Mouse (Mus musculus) left cerebral cortex, postnatal 10 days (tissue): ENCODE measurements at regions not wholly inside any gene's neighbourhood (a gene's known extent, or its start where the extent isn't known, plus 50 kb on each side); places are given as distances from the start of the nearest gene placed in this dataset.

Source experiments
- DNase-seq, 2 experiments: peaks; one replicate each; pipeline ENCODE4 v3.0.0; 2021 to 2022; ENCODE audit warnings: low spot score in 2 of 2, mixed read lengths in 1 of 2; ENCODE audit errors: extremely low spot score in 1 of 2
- intact Hi-C: fragments of 180-260 bp; cut with DNase I; formaldehyde crosslinking; loops from one replicate; pipeline ENCODE4 v1.15.1; 2025

- no peak for DNase-seq
- intact Hi-C loops = no loop called here
These were observed 1059.1 kb downstream of the Diaph2 start for GRCm38 (mm10) chrX:130808530-130809235.

DNA sequence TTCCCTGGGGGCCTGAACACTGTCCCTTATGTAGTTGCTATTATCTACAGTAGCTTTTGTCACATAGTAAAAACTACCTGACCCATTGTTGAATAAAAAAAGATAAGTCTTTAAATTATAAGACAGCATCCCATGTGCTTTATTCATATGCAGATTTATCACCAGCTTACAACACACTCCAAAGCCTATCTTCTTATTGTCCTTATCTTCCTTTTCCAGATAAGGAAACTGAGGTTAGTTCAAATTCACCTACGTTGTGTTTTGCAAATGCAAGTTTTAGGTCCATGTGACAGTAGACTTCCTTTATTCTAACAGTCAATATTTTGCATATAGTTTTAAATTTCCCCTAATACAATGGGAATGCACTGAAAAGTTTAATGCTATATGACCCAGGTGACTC, 1069.4 kb downstream of the Diaph2 start:
- no peak for DNase-seq
- intact Hi-C loops = no loop called here

DNA sequence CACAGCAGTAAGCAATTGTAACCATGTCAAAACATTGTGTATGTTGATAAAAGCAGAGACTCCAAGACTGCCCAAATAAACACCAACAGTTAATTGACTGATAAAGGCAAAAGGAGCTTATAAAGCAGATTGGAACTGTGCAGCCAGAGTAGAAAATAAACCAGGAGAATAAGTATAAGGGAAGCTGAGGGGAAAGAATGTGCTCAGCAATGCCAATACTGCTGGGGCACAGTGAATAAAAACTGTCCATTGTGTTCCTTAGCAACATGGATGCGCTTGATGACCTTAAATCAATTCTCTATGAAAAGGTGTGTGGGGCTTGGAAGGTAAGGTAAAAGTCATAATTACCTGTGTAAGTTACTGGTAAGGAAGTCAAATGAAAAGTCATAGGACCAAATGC, 1070.2 kb downstream of the Diaph2 start:
- no peak for DNase-seq
- intact Hi-C loops = no loop called here

GRCm38 (mm10) chrX:130820168-130820567, 1070.6 kb downstream of the Diaph2 start:
- intact Hi-C loops = no loop called here
- DNase-seq = no peak

GRCm38 (mm10) chrX:130823943-130824342, 1074.4 kb downstream of the Diaph2 start:
- DNase-seq = no peak
- intact Hi-C loops = no loop called here

DNA sequence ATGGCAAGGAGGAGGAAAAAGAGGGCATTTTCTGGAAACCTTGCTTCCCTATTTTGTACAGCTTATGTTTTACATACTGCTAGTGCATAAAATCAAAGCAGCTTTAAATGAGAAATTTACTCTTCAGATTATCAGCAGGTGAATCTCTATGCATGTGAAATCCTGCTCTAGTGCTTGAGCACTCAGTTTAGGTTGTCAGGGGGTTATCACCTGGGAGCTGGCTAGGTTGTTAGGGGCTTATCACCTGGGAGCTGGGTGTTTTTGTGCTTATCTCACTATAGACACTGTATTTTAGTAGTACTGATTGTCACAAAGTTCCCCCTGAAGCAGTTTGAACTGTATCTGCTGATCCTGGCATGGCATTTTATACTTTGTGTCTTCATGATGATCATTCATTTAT, 1086.3 kb downstream of the Diaph2 start:
- DNase-seq = no peak
- intact Hi-C loops = no loop called here

DNA sequence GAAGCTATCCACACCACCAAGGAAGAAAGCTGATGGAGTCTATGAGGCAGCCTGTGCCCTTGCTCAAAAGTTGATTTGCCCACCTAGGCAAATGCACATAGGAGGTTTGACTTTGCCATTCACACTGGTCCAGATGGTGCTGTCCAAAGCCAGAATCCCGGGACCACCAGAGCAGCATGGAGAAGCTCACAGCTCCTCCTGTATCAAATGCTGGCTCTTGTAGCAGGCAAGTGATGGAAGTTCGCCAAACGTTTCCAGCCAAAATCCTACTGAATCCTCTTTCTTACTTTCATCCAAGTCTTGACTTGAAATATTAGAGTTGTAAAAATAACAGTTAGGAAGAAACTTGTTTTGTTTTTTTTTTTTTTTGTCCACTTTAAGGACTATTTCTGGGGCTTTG, 1093.6 kb downstream of the Diaph2 start:
- DNase-seq = peak; percentile 4 to 13
- intact Hi-C loops = no loop called here

GRCm38 (mm10) chrX:130866506-130866905, 1117.0 kb downstream of the Diaph2 start:
- intact Hi-C loops = no loop called here
- no peak for DNase-seq

- intact Hi-C loops = no loop called here
- DNase-seq = no peak
These were observed 1124.6 kb downstream of the Diaph2 start for GRCm38 (mm10) chrX:130874157-130874556.

DNA sequence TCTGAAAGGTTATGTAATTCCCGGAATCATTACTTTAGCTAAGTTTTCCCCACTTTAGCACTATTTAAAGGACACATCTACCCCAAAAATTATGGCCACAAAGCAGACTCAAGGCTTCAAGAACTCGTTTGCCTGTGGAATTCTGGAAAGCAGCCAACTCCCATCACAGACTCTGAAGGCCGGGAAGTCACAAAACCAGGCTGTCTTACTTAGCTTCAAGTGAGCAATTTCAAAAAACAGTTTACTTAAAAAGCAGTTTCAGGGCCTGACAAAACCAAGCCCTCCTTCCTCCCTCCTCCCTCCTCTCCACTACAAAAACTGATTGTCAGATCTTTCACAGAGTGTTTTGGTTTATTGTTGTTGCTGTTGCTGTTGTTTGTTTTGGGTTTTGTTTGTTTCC, 1125.7 kb downstream of the Diaph2 start:
- DNase-seq = no peak
- intact Hi-C loops = no loop called here

DNA sequence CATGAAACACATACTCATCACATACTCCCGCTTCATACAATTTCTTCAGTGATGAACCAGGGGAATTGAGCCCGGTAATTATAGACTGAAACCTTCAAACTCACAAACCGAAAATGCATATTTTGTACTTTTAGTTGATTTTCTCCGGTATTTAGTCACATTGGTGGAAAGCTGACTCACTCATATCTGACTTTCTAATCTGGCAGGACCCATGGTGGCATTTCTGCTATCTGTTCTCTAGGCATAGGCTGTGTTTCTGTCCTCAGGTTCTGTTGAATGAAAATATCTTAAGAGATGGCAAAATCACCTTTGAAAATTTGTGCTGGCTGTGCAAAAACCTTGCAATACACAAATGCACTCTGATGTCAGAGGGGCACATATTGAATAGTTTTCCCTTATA, 1126.6 kb downstream of the Diaph2 start:
- intact Hi-C loops = no loop called here

More for the DNA sequence above, 1126.6 kb downstream of the Diaph2 start:
- DNase-seq = no peak
